ENCODE assay signal across 24 mouse cellular contexts in the genomic region with DNA sequence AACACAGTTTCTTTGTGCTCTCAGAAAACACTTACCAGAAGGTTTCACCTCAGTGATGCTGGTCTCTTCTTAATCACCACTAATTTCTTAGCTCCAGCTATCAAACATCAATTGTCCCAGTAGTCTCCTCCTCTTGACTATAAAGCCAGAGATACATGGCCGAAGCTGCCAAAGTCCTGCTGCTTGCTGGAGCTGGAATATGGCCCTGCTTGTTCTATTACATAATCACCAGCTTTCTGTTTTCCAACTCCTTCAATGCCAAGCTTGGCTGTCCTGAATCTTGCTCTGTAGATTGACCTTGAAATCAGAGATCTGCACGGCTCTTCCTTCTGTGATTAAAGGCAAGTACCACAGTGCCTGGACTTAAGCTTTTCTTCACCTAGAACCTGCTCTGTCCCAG. TPM values are rescaled to one million over a fixed set of nuclear protein-coding genes. Genes with fewer than 3 reads are reported as not detected.
DNase-seq lines count a peak whose midpoint lies in the region; ATAC-seq and TF ChIP-seq lines count a peak whose summit lies in the region.
"Had no signal": no experiment of that assay in that cellular context is flagged by ENCODE, and none has a peak within 500 bp of the region (broad histone marks: within the 10 kb centered on the region; RNA-seq: fewer than 3 reads in every experiment).

No protein-coding gene starts in this region.

- no peak overlapping the region for H3K9ac ChIP-seq in liver, adult 2 months (ENCODE audit: low read depth, low read length)
- no peak overlapping the region for H3K9ac ChIP-seq in liver, postnatal 0 days (replicated peaks)
- H3K9ac ChIP-seq: embryonic facial prominence, embryonic 15.5 days; forebrain, postnatal 0 days; heart, embryonic 15.5 days; neural tube, embryonic 15.5 days had no signal

- no peak for TF ChIP-seq CTCF in liver, adult 2 months (IDR thresholded peaks at IDR 0.05; ENCODE audit: low read depth, low read length)
- no peak for TF ChIP-seq CTCF in liver, postnatal 0 days (IDR thresholded peaks at IDR 0.05; ENCODE audit: low read depth)

- H3K27ac ChIP-seq in liver, adult 2 months (replicated peaks; ENCODE audit: insufficient read depth, low read depth, low read length) = no peak overlapping the region
- no peak overlapping the region for H3K27ac ChIP-seq in liver, postnatal 0 days (ENCODE audit: low read depth)
- H3K27ac ChIP-seq: embryonic facial prominence, embryonic 15.5 days; forebrain, embryonic 10.5 days; heart, embryonic 15.5 days; hindbrain, embryonic 10.5 days; left cerebral cortex, adult 2 months; neural tube, embryonic 15.5 days had no signal

- no peak for ATAC-seq in cerebellum, adult (ENCODE audit: insufficient number of reproducible peaks, low FRiP score, low TSS enrichment)
- ATAC-seq in liver, postnatal 0 days = no peak
- ATAC-seq: forebrain, postnatal 0 days; midbrain, embryonic 16.5 days had no signal

- no peak for TF ChIP-seq EP300 in liver, postnatal 0 days (IDR thresholded peaks at IDR 0.05; ENCODE audit: low read depth)

- no peaks in the 10 kb centered on the region for H3K9me3 ChIP-seq in liver, postnatal 0 days (ENCODE audit: low read length)
- H3K9me3 ChIP-seq: embryonic facial prominence, embryonic 15.5 days; forebrain, embryonic 10.5 days; G1E; heart, embryonic 15.5 days; hindbrain, embryonic 10.5 days; neural tube, embryonic 15.5 days had no signal

- peak; percentile 50 for DNase-seq in cerebellum, adult 11-12 months
- DNase-seq in liver, adult 2 months (ENCODE audit: extremely low read depth, low read depth, low spot score) = peak; percentile 37
- no peak for DNase-seq in liver, postnatal 0 days
- peak; percentile 74 for DNase-seq in brain, adult 2 months (ENCODE audit: low read depth, low spot score)
- peak; percentile 15 to 25 for DNase-seq in cerebellum, postnatal 36 days
- no peak for DNase-seq in frontal cortex, postnatal 25 days (ENCODE audit: low spot score in 2 of 2)
- DNase-seq in gastrocnemius, postnatal 36 days = no peak
- DNase-seq: embryo, embryonic 11 days; forebrain, postnatal 0 days; kidney, adult 11 months; kidney, postnatal 10 days; left cerebral cortex, postnatal 4 days; liver; spleen, adult 18-20 months; thymus, postnatal 4 days had no signal

- no peaks in the 10 kb centered on the region; the same call in 1 of the 2 replicates for H3K4me1 ChIP-seq in liver, adult 2 months (ENCODE audit: control insufficient read depth, insufficient read depth, low read length)
- 0 out of 2 replicates have a peak, but pooled peaks cover under 1% of the 10 kb centered on the region for H3K4me1 ChIP-seq in liver, postnatal 0 days (ENCODE audit: insufficient read depth)
- H3K4me1 ChIP-seq: neural tube, embryonic 15.5 days had no signal

- TF ChIP-seq POLR2A in liver, adult 2 months (IDR thresholded peaks at IDR 0.05; ENCODE audit: extremely low read depth, insufficient read depth, low read length) = no peak

- H3K4me2 ChIP-seq in liver, postnatal 0 days (ENCODE audit: low read depth, low read length) = no peak overlapping the region
- H3K4me2 ChIP-seq: embryonic facial prominence, embryonic 15.5 days; heart, embryonic 15.5 days; neural tube, embryonic 15.5 days had no signal

- 16% methylated on average over 2 of the region's 2 CpGs for WGBS in liver, adult 2 months
- 73% methylated on average over 2 of the region's 2 CpGs for WGBS in liver, postnatal 0 days (ENCODE audit: insufficient replicate concordance)

- H3K79me2 ChIP-seq in liver, adult 2 months (ENCODE audit: control insufficient read depth, insufficient read depth, low read length) = no peaks in the 10 kb centered on the region

- H3K4me3 ChIP-seq in liver, adult 2 months (ENCODE audit: insufficient read depth, low read depth, low read length) = no peak overlapping the region
- no peak overlapping the region for H3K4me3 ChIP-seq in liver, postnatal 0 days (ENCODE audit: low read depth, low read length)
- H3K4me3 ChIP-seq: embryonic facial prominence, embryonic 15.5 days; forebrain, embryonic 10.5 days; heart, embryonic 15.5 days; hindbrain, embryonic 10.5 days; left cerebral cortex, adult 2 months; neural tube, embryonic 15.5 days had no signal

- intact Hi-C loops in gastrocnemius, postnatal 36 days (cut with DNase I) = no loop called here

- H3K36me3 ChIP-seq in liver, adult 2 months (ENCODE audit: control insufficient read depth, insufficient read depth, low read length) = no peaks in the 10 kb centered on the region
- no peaks in the 10 kb centered on the region for H3K36me3 ChIP-seq in liver, postnatal 0 days (replicated peaks; ENCODE audit: insufficient read depth, low read length)
- H3K36me3 ChIP-seq: embryonic facial prominence, embryonic 15.5 days; forebrain, embryonic 10.5 days; G1E; heart, embryonic 15.5 days; hindbrain, embryonic 10.5 days; neural tube, embryonic 15.5 days had no signal

- H3K27me3 ChIP-seq in liver, adult 2 months (ENCODE audit: control insufficient read depth, insufficient read depth, low read length) = no peaks in the 10 kb centered on the region
- H3K27me3 ChIP-seq in liver, postnatal 0 days (ENCODE audit: insufficient read depth, low read length) = no peaks in the 10 kb centered on the region
- H3K27me3 ChIP-seq: embryonic facial prominence, embryonic 15.5 days; heart, embryonic 15.5 days had no signal

RNA-seq across cellular contexts. Expression of gene Myh10, which starts 39.8 kb away (rescaled TPM):
- total RNA-seq in liver, adult 2 months (2014; rRNA removed) = 7.5 and 10.9 TPM in 2 replicates
- polyA plus RNA-seq in liver, adult 2 months (2012; rRNA removed) = 3.0 and 4.4 TPM in 2 replicates
- polyA plus RNA-seq in liver, postnatal 0 days (2015; fragmentation: Nextera tagmentation; extraction: Ambion mirVana) = 6.8 and 8.0 TPM in 2 replicates
- total RNA-seq in gastrocnemius, postnatal 36 days (2021) = 10 to 100 TPM; 12.7 to 20.7 TPM

Comparison
In these comparisons a context has a peak if more than half of its experiments do, and no peak if none do; other contexts are left out.
1. DNase-seq: peak in cerebellum, adult 11-12 months (single experiment), liver, adult 2 months (single experiment), brain, adult 2 months (single experiment) and cerebellum, postnatal 36 days (2 of 2); none in liver, postnatal 0 days (single experiment), frontal cortex, postnatal 25 days (0 of 2) and gastrocnemius, postnatal 36 days (0 of 2).